Mouse (Mus musculus): ENCODE measurements around the gene Pum1.

- TF ChIP-seq CTCF (IDR thresholded peaks at IDR 0.05; ENCODE audit: control insufficient read depth, insufficient read depth, low read length) (no peak), POLR2A (IDR thresholded peaks at IDR 0.05; ENCODE audit: borderline replicate concordance, control insufficient read depth, low read depth, low read length) (no peak)
Observed at GRCm38 (mm10) chr4:130774822-130775221, 111.7 kb downstream of the Pum1 start.
